Mouse (Mus musculus): Measurements from ENCODE around the gene Wars2. TPM values are rescaled to one million over a fixed set of nuclear protein-coding genes. Genes with fewer than 3 reads are reported as not detected.
A peak's percentile ranks its signal among the peaks of the same experiment; 100 is the strongest.

Wars2 gene
- total RNA-seq, 2 experiments from 2014 or later = 5.5 TPM

DNA sequence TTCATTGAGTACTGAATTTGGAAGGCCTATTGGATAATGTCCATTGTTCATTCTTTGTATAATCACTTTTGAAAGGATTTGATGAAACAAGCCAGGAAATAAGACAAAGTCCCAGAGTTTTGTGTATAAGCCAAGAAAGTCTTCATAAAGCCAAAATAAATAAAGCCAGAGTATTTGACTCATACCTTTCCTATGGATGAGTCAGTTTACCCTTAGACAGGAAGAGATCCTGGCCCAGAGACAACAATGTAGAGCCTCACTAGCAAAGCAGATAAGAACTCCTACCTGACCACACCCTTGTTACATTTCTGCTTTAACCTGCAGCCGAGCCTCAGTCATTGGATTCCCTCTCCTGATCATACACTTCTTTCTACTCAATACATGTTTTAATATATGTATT lies 47.2 kb downstream of the Wars2 start:
- DNase-seq = no peak

- no peak for DNase-seq
These were observed 52.7 kb downstream of the Wars2 start for GRCm38 (mm10) chr3:99193576-99193975.

GRCm38 (mm10) chr3:99203331-99203730 lies 62.5 kb downstream of the Wars2 start:
- DNase-seq = no peak

GRCm38 (mm10) chr3:99208416-99208815 lies 67.5 kb downstream of the Wars2 start:
- DNase-seq = no peak

DNA sequence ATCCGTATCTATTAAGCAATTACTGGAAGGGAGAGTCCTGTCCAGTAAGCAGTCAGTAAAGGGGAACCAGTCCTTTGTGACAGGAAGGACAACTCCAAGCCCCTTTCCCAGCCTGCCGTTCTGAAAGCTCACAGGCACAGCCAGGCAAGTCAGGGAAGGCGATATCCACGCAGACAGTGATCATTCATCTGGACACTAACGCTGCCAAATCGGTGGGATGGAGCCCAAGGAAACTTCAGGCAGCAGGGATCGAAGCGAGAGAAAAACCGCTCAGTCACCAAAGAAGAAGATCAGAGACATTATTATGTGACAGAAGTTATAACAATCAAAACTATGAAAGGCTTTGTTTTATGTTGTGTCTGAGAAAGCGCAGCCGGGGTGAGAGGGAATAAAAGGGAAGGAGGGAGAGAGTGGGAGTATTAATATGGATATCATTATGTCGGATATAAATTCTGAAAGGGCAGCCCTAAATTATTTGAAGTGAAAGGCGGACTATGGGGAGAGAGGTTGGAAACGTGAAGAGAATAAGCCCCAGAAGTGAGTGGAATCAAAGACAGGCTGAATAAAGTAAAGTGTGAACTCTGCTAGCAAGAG lies 70.3 kb downstream of the Wars2 start:
- no peak for DNase-seq

DNA sequence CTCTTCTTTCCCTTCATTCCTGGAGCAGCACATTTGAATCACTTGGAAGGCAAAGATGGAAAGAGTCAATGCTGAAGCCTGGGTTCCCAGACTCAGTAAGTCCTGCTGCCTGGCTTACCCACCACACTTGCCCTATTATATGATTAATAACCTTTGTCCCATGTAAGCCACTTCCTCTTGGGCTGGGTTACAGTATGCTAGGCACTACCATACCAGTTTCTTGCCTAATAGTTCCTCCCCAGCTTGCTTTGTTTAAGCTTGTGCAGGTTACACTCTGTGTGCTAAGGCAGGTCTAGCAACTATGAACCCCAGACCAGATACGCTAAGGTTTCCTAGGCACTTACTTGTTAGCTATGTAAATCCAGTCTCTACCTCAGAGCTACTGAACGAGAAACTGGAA lies 86.9 kb downstream of the Wars2 start:
- DNase-seq = no peak

- DNase-seq = no peak
These were observed 92.8 kb downstream of the Wars2 start for GRCm38 (mm10) chr3:99233393-99234318.

- DNase-seq = no peak
These were observed 93.5 kb downstream of the Wars2 start for GRCm38 (mm10) chr3:99234319-99234869.

GRCm38 (mm10) chr3:99235116-99235803 lies 94.4 kb downstream of the Wars2 start:
- no peak for DNase-seq

GRCm38 (mm10) chr3:99235804-99236755 lies 95.2 kb downstream of the Wars2 start:
- DNase-seq = no peak

- DNase-seq = no peak
These were observed 97.8 kb downstream of the Wars2 start for GRCm38 (mm10) chr3:99238691-99239090.

- DNase-seq = no peak
These were observed 98.6 kb downstream of the Wars2 start for GRCm38 (mm10) chr3:99239301-99240045.

DNA sequence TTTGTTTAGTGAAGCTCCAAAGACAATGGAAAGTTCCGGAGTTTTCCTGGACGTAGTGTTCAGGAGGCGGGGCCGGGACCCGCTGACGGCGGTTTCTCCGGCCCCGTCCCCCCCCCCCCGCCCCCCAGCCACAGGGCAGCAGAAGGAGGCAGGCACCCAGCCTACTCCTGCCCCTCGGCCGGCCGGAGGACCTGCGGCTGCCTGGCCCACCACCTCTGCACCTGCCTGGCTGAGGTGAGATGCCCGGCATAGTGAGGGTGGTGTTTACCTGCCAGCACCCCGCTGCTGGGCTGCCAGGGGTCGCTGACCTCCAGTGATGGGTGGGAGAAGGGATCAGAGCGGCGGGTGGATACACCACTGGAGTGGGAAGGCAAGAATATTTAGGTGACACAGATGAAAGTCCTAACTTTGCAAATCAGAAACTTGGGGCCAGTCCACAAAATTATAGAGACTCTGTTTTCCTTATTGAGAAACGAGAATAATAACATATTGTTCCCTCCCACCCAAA lies 99.4 kb downstream of the Wars2 start, which contains the start of gene Tbx15:
Tbx15 (plus strand) TSS at position 169 of the 508 bp plus-strand sequence.
- no peak for DNase-seq

- no peak for DNase-seq
These were observed 100.2 kb downstream of the Wars2 start for GRCm38 (mm10) chr3:99240811-99241738.

DNA sequence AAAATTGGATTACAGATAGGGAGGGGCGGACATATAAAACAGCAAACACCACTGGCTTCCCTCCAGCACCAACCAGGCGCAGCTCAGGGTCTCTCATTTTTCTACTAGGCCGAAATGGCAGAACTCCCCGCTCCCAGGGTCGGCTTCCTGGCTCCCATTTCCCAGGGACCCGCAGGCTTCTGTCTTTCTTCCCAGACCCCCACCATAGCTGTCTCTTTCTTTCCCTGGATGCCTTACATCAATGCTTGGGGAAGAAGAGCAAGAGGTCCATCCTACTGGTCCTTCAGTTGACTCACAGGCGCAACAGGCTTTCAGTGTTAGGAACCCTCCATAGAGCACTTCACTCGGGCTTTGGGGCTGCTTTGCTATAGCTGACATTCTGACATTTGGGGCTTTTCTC lies 101.6 kb downstream of the Wars2 start:
- DNase-seq = no peak

DNA sequence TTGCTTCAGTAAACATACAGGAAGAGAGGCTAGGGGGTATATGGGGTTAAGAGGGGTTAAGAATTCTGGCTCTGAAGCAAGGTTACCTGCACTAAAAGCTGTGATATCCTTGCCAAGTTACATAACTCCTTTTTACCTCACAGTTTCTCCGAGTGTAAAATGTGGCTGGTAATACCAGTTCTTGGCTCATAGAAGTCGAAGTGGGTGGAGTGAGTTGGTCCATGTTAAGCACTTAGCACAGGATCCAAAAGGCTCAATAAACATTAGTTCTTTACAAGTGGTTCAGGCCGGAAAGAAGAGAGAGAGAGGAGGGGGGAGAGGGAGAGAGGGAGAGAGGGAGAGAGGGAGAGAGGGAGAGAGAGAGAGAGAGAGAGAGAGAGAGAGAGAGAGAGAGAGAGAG lies 104.5 kb downstream of the Wars2 start:
- DNase-seq = no peak

GRCm38 (mm10) chr3:99246629-99247028 lies 105.8 kb downstream of the Wars2 start:
- peak; percentile 47 for DNase-seq

DNA sequence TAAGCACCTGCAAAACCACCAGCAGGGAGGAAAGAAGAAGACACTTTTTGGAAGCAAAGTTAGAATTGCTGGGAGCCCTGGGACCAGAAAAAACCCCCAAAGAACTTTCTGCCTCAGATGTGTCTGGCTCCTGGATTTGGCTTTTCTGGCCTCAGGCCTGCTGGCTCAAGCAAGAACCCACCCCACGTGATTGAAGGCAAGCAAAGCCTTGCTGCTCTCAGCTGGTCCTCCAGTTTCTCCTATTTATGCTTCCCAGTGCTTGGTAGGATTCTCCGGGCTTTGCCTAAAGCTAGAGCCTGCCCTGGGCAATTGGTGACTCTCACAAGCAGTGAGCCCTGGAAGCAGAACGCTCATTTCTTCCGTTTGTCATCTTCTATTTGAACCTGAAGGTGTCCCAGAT lies 106.7 kb downstream of the Wars2 start:
- DNase-seq = peak; percentile 68
